Mouse (Mus musculus): ENCODE measurements around the gene Gm20696. TPM values are rescaled to one million over a fixed set of nuclear protein-coding genes. Genes with fewer than 3 reads are reported as not detected.

Gm20696 gene
- polyA plus RNA-seq, 1 experiment from 2014 or later, result 2.7 TPM

DNA sequence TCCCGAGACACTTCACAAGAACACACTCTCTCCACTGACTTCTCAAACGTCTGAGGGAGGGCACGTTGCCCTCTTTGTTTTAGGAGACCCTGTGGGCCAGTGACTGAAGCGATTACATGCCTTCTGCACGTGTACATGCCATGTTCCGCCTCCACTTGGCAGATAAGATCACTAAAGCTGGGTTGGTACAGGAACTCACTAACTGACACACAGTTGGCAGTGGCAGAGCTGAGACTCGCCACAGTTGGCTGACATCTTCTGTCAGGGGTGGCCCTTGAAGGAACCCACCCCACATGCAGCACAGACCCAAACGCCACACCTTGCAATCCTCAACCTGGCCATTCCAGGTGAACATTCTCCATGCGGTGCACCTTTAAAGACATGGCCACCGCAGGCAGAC, 8.0 kb downstream of the Gm20696 start:
- no peak for ATAC-seq (ENCODE audit: low read depth)
- WGBS, result 78% methylated on average over 10 of the region's 10 CpGs
- H3K36me3 ChIP-seq, result no peaks in the 10 kb centered on the region
- peaks cover 23% of the 10 kb centered on the region for H3K4me1 ChIP-seq (replicated peaks)
- H3K9ac ChIP-seq, result no peak overlapping the region
- H3K27ac ChIP-seq (replicated peaks), result no peak overlapping the region
- 0 out of 2 replicates have a peak, but pooled peaks cover 4% of the 10 kb centered on the region for H3K27me3 ChIP-seq
- no peaks in the 10 kb centered on the region for H3K9me3 ChIP-seq
- no peak overlapping the region for H3K4me3 ChIP-seq
- H3K4me2 ChIP-seq, result no peak overlapping the region

DNA sequence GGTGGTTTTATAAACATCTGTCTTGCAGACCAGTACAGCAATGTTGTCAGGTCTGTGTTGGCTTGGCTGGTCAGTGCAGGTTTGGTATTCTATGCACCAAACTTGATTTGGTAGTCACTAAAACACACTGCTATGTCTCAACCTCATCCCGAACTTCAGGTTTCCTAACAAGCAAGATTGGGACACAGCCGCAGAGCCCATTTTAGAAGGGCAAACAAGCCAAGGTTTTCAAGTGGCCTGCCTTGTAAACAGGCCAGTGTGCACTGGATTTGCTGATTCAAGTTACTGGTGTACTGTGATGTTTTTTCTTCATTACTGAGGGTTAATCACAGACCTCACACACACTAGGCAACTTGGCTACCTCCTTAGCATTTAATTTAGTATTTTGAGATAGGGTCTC, 10.5 kb downstream of the Gm20696 start:
- no peak overlapping the region for H3K27ac ChIP-seq (replicated peaks)
- H3K4me3 ChIP-seq, result no peak overlapping the region
- H3K9ac ChIP-seq, result no peak overlapping the region
- H3K9me3 ChIP-seq, result no peaks in the 10 kb centered on the region
- ATAC-seq (ENCODE audit: low read depth), result no peak
- peaks cover 30% of the 10 kb centered on the region for H3K4me1 ChIP-seq (replicated peaks)
- H3K4me2 ChIP-seq, result no peak overlapping the region
- no peaks in the 10 kb centered on the region for H3K36me3 ChIP-seq
- no peaks in the 10 kb centered on the region for H3K27me3 ChIP-seq
- 91% methylated on average over 2 of the region's 2 CpGs for WGBS

GRCm38 (mm10) chr6:99655488-99655887, 11.1 kb downstream of the Gm20696 start:
- Histone ChIP-seq H3K27ac (replicated peaks) (no peak overlapping the region), H3K9ac (no peak overlapping the region), H3K4me1 (replicated peaks) (peaks cover 24% of the 10 kb centered on the region), H3K36me3 (no peaks in the 10 kb centered on the region), H3K4me3 (no peak overlapping the region), H3K27me3 (no peaks in the 10 kb centered on the region), H3K9me3 (no peaks in the 10 kb centered on the region), H3K4me2 (no peak overlapping the region)
- no peak for ATAC-seq (ENCODE audit: low read depth)
- WGBS, result 69% methylated on average over 7 of the region's 7 CpGs

- Histone ChIP-seq H3K27ac (replicated peaks) (no peak overlapping the region), H3K36me3 (no peaks in the 10 kb centered on the region), H3K4me1 (replicated peaks) (peaks cover 16% of the 10 kb centered on the region), H3K27me3 (no peaks in the 10 kb centered on the region), H3K9ac (no peak overlapping the region), H3K4me2 (no peak overlapping the region), H3K4me3 (no peak overlapping the region), H3K9me3 (no peaks in the 10 kb centered on the region)
- 0 out of 2 replicates have a peak, but pooled peaks have one; percentile 24 for ATAC-seq (ENCODE audit: low read depth)
- 42% methylated on average over 5 of the region's 5 CpGs for WGBS
Measured at GRCm38 (mm10) chr6:99654343-99654742, 12.3 kb downstream of the Gm20696 start.

GRCm38 (mm10) chr6:99652341-99652740, 14.3 kb downstream of the Gm20696 start:
- H3K27ac ChIP-seq (replicated peaks), result no peak overlapping the region
- WGBS, result 87% methylated on average over 2 of the region's 2 CpGs
- peak; percentile 34; the same call in 1 of the 2 replicates for ATAC-seq (ENCODE audit: low read depth)

GRCm38 (mm10) chr6:99649307-99649706, 17.3 kb downstream of the Gm20696 start:
- no peaks in the 10 kb centered on the region for H3K27me3 ChIP-seq
- no peak for ATAC-seq (ENCODE audit: low read depth)
- no peaks in the 10 kb centered on the region for H3K9me3 ChIP-seq
- H3K4me2 ChIP-seq, result no peak overlapping the region
- H3K4me1 ChIP-seq (replicated peaks), result peaks cover 10% of the 10 kb centered on the region
- H3K27ac ChIP-seq (replicated peaks), result no peak overlapping the region
- H3K9ac ChIP-seq, result no peak overlapping the region
- 0 out of 2 replicates have a peak, but pooled peaks cover 5% of the 10 kb centered on the region for H3K36me3 ChIP-seq
- H3K4me3 ChIP-seq, result no peak overlapping the region
- 56% methylated on average over 2 of the region's 2 CpGs for WGBS

More at GRCm38 (mm10) chr6:99652341-99652740, 14.3 kb downstream of the Gm20696 start:
- no peaks in the 10 kb centered on the region for H3K36me3 ChIP-seq
- H3K4me1 ChIP-seq (replicated peaks), result peaks cover 12% of the 10 kb centered on the region
- H3K9me3 ChIP-seq, result no peaks in the 10 kb centered on the region
- no peaks in the 10 kb centered on the region for H3K27me3 ChIP-seq
- H3K4me3 ChIP-seq, result no peak overlapping the region
- no peak overlapping the region for H3K4me2 ChIP-seq
- no peak overlapping the region for H3K9ac ChIP-seq

DNA sequence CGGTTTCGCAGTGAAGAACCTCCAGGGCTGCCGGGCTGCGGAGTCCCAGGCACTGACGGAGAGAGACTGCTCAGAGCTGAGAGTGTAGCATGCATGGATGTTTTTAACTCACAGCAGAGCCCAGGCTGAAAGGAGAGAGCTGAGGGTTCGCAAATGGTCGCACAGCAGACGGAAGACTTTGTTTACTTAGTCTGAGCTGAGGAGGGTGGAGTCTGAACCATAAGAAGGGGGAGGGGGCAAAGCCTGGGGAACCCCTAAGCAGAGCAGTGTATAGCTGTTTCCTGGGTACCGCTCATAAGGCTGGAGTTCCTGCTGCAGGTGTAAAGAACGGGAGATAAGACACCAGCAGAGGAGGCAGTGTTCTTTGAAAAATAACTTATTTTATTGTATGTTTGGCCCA, 20.3 kb downstream of the Gm20696 start:
- Histone ChIP-seq H3K4me1 (replicated peaks) (peaks cover 15% of the 10 kb centered on the region), H3K27me3 (no peaks in the 10 kb centered on the region), H3K4me3 (no peak overlapping the region), H3K27ac (replicated peaks) (no peak overlapping the region), H3K36me3 (peaks cover 5% of the 10 kb centered on the region; the same call in 1 of the 2 replicates), H3K4me2 (no peak overlapping the region), H3K9ac (no peak overlapping the region), H3K9me3 (no peaks in the 10 kb centered on the region)
- 76% methylated on average over 10 of the region's 10 CpGs for WGBS
- no peak for ATAC-seq (ENCODE audit: low read depth)

DNA sequence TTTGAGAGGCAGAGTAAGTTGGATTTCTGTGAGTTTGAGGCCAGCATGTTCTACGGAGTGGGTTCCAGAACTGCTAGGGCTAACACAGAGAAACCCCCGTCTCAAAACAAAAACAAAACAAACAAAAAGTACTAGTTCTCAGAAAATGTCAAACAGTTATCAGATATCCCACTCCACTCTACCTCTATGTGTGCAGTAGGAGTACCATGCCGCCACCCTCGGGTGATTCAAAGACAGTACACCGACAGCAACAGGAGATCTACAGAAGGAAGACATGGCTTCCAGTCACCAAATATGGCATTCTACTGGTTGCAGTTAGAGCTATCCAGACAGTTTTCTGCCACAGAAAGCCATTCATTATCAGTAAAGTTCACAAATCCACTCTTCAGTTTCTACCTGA, 21.7 kb downstream of the Gm20696 start:
- Histone ChIP-seq H3K36me3 (peaks cover 7% of the 10 kb centered on the region; the same call in 1 of the 2 replicates), H3K9me3 (no peaks in the 10 kb centered on the region), H3K4me3 (no peak overlapping the region), H3K4me1 (replicated peaks) (peaks cover 15% of the 10 kb centered on the region), H3K4me2 (no peak overlapping the region), H3K9ac (no peak overlapping the region), H3K27ac (replicated peaks) (no peak overlapping the region), H3K27me3 (no peaks in the 10 kb centered on the region)
- no peak for ATAC-seq (ENCODE audit: low read depth)
- WGBS, result 89% methylated on average over 5 of the region's 5 CpGs

DNA sequence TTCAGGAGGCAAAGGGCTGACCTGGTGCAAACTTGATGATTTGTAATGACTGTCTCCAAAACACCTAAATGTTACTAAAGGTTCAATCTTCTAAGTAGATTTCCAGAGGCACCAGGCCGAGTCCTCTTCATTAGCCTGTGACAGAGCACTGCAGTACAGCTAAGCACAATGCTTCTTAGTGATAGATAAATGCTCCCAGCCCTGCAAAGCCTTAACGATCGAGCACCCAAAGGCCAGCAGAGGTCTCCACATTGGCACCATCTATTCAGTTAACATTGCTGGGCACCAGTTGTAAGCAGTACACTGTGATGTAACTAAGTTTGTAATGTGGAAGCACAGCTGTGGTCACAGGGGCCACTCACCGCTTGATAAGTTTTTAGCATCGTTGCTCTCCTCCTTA, 22.2 kb downstream of the Gm20696 start:
- ATAC-seq (ENCODE audit: low read depth), result no peak

GRCm38 (mm10) chr6:99643439-99644199, 23.0 kb downstream of the Gm20696 start:
- Histone ChIP-seq H3K27ac (replicated peaks) (no peak overlapping the region), H3K4me3 (no peak overlapping the region), H3K9ac (no peak overlapping the region), H3K4me2 (no peak overlapping the region), H3K27me3 (no peaks in the 10 kb centered on the region), H3K9me3 (no peaks in the 10 kb centered on the region), H3K36me3 (peaks cover 14% of the 10 kb centered on the region; the same call in 1 of the 2 replicates), H3K4me1 (replicated peaks) (peaks cover 15% of the 10 kb centered on the region)
- WGBS, result 64% methylated on average over 10 of the region's 10 CpGs
- ATAC-seq (ENCODE audit: low read depth), result no peak

More for the DNA sequence above, 22.2 kb downstream of the Gm20696 start:
- H3K4me3 ChIP-seq, result no peak overlapping the region
- H3K9ac ChIP-seq, result no peak overlapping the region
- H3K27ac ChIP-seq (replicated peaks), result no peak overlapping the region
- peaks cover 10% of the 10 kb centered on the region; the same call in 1 of the 2 replicates for H3K36me3 ChIP-seq
- H3K4me2 ChIP-seq, result no peak overlapping the region
- H3K4me1 ChIP-seq (replicated peaks), result peaks cover 15% of the 10 kb centered on the region
- WGBS, result 82% methylated on average over 5 of the region's 5 CpGs
- H3K27me3 ChIP-seq, result no peaks in the 10 kb centered on the region
- H3K9me3 ChIP-seq, result no peaks in the 10 kb centered on the region

GRCm38 (mm10) chr6:99637456-99637855, 29.1 kb downstream of the Gm20696 start:
- no peak for ATAC-seq (ENCODE audit: low read depth)
- WGBS, result 72% methylated on average over 4 of the region's 4 CpGs
- H3K9me3 ChIP-seq, result no peaks in the 10 kb centered on the region

DNA sequence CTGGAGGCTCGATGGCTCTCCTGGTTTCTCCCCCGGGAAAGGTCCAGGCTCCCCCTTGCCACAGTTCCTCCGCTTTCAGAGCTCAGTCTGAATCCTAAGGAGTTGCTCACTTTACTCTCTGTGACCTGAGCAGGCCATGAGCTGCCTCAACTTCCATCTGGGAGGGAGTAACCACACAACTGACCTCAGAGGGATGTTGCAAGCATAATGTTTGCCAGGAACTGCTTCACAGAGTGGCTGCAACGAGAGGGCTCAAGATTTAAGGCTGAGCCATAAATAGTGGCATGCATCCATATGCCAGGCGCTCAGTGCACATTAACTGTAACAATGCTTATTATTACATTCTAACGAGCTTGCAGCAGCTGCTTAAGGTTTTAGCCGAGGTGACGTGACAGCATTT, 29.8 kb downstream of the Gm20696 start:
- Histone ChIP-seq H3K4me2 (no peak overlapping the region), H3K27ac (replicated peaks) (no peak overlapping the region), H3K9ac (no peak overlapping the region), H3K36me3 (peaks cover 14% of the 10 kb centered on the region; the same call in 1 of the 2 replicates), H3K4me3 (no peak overlapping the region), H3K27me3 (no peaks in the 10 kb centered on the region), H3K4me1 (replicated peaks) (peaks cover 16% of the 10 kb centered on the region), H3K9me3 (no peaks in the 10 kb centered on the region)
- no peak for ATAC-seq (ENCODE audit: low read depth)
- WGBS, result 40% methylated on average over 8 of the region's 8 CpGs

More at GRCm38 (mm10) chr6:99637456-99637855, 29.1 kb downstream of the Gm20696 start:
- H3K36me3 ChIP-seq, result peaks cover 14% of the 10 kb centered on the region; the same call in 1 of the 2 replicates
- no peak overlapping the region for H3K9ac ChIP-seq
- no peak overlapping the region for H3K4me3 ChIP-seq
- H3K27me3 ChIP-seq, result no peaks in the 10 kb centered on the region
- no peak overlapping the region for H3K4me2 ChIP-seq
- H3K4me1 ChIP-seq (replicated peaks), result peaks cover 16% of the 10 kb centered on the region
- H3K27ac ChIP-seq (replicated peaks), result no peak overlapping the region
